Mouse (Mus musculus) bone marrow, adult 2 months (tissue): ENCODE data around the gene Auts2.

Source experiments
- CTCF ChIP-seq: fragments of 200-500 bp; IDR thresholded peaks from 2 replicates; pipeline ENCODE4 v1.5.1; 2011; ENCODE audit warnings: low read length, control low read depth; ENCODE audit not compliant: control insufficient read depth, insufficient read depth
- POLR2A ChIP-seq: fragments of 200-500 bp; IDR thresholded peaks from 2 replicates; pipeline ENCODE4 v1.6.1; 2011; ENCODE audit warnings: low read depth, mild to moderate bottlenecking, control low read depth, low read length, borderline replicate concordance; ENCODE audit not compliant: control insufficient read depth

DNA sequence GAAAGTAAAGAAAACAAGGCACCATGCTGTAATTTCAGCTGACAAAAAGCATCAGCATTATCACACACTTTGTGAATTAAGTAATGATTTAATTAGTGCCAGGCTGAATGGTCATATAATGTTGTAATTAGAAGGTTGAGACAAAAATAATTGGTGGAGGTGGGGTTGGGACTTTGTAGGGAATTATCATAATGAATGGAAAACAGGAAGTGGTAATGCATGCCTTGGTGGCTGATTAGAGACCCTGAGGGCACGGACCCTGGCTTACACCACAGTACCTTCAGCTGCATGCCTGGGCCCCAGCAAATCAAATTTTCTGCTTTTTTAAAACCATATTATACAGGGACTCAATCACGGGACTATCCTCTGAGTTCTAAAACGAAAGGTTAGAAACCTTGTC is 586.1 kb downstream of the Auts2 start:
- no peak for TF ChIP-seq CTCF
- no peak for TF ChIP-seq POLR2A
